Mouse (Mus musculus) spleen, adult 12 weeks (tissue): ENCODE results near the gene Gm2163.
"Not testable (repeated sequence)": the region's sequence is repeated elsewhere in the genome, so short reads cannot be mapped to it uniquely, and the experiment has no call there.

Experiments used
- DNase-seq: peaks from one replicate; pipeline ENCODE4 v3.0.0; 2022; ENCODE audit warnings: low spot score

Gene Gm2163

GRCm38 (mm10) chr4:42466452-42466851, at the start of gene Gm2163:
TSS of gene Gm2163 (plus strand) at chr4:42466752.
- not testable (repeated sequence) for DNase-seq

GRCm38 (mm10) chr4:42439078-42439477, 27.5 kb upstream of the Gm2163 start, which contains the start of gene Gm21586:
TSS of gene Gm21586 (plus strand) at chr4:42439378.
- DNase-seq: not testable (repeated sequence)

- DNase-seq: not testable (repeated sequence)
Measured at GRCm38 (mm10) chr4:42528075-42528474, 61.5 kb downstream of the Gm2163 start, which contains the start of gene Fam205a2. TSS of gene Fam205a2 (minus strand) at chr4:42528175.

GRCm38 (mm10) chr4:42611895-42612294, 145.3 kb downstream of the Gm2163 start, which contains the start of gene Gm10591:
TSS of gene Gm10591 (plus strand) at chr4:42612195.
- DNase-seq: not testable (repeated sequence)

- DNase-seq: not testable (repeated sequence)
Measured at GRCm38 (mm10) chr4:42629419-42629818, 162.9 kb downstream of the Gm2163 start, which contains the start of gene Gm2564. TSS of gene Gm2564 (plus strand) at chr4:42629719.
